In genomic region chr2:35373003-35373402, GRCm38 (mm10) we compare ENCODE assay signal across 8 mouse cellular contexts. TPM values are rescaled to one million over a fixed set of nuclear protein-coding genes. Genes with fewer than 3 reads are reported as not detected.
DNase-seq lines count a peak whose midpoint lies in the region; ATAC-seq and TF ChIP-seq lines count a peak whose summit lies in the region.
"Had no signal": no experiment of that assay in that cellular context is flagged by ENCODE, and none has a peak within 500 bp of the region (broad histone marks: within the 10 kb centered on the region; RNA-seq: fewer than 3 reads in every experiment).

No protein-coding gene starts in this region.

- H3K4me1 ChIP-seq in kidney, postnatal 0 days (replicated peaks; ENCODE audit: insufficient read depth, low read length): no peaks in the 10 kb centered on the region
- no peaks in the 10 kb centered on the region for H3K4me1 ChIP-seq in kidney, embryonic 14.5 days (ENCODE audit: control insufficient read depth, insufficient read depth, low read length)

- WGBS in kidney, postnatal 0 days: 23% methylated on average over 3 of the region's 3 CpGs
- 16% methylated on average over 3 of the region's 3 CpGs for WGBS in kidney, embryonic 14.5 days

- ATAC-seq in kidney, postnatal 0 days (replicated peaks; ENCODE audit: low FRiP score, low read depth): no peak
- ATAC-seq in kidney, embryonic 14.5 days (ENCODE audit: low FRiP score, low TSS enrichment): no peak

- peak; percentile 49 for DNase-seq in kidney, postnatal 0 days (ENCODE audit: low spot score)
- DNase-seq in ES-CJ7 (ENCODE audit: low read depth, low spot score) (peak; percentile 22), ZHBTc4 (ENCODE audit: low read depth, low spot score) (peak; percentile 47)
- peak; percentile 61 for DNase-seq in kidney, postnatal 10 days
- peak; percentile 53 for DNase-seq in retina, postnatal 1 day
- DNase-seq in layer of hippocampus, adult 9-11 months: no peak

- H3K36me3 ChIP-seq in kidney, postnatal 0 days (ENCODE audit: insufficient read depth, low read length): no peaks in the 10 kb centered on the region
- H3K36me3 ChIP-seq in kidney, embryonic 14.5 days (ENCODE audit: control insufficient read depth, insufficient read depth, low read length): no peaks in the 10 kb centered on the region

- H3K27me3 ChIP-seq in kidney, postnatal 0 days (ENCODE audit: insufficient read depth, low read length): no peaks in the 10 kb centered on the region
- no peaks in the 10 kb centered on the region for H3K27me3 ChIP-seq in kidney, embryonic 14.5 days (ENCODE audit: control insufficient read depth, insufficient read depth, low read length)

- no peak overlapping the region for H3K27ac ChIP-seq in kidney, postnatal 0 days
- H3K27ac ChIP-seq in kidney, embryonic 14.5 days (ENCODE audit: low read depth, low read length): no peak overlapping the region

- no peak overlapping the region for H3K4me2 ChIP-seq in kidney, postnatal 0 days (ENCODE audit: low read length)
- no peak overlapping the region for H3K4me2 ChIP-seq in kidney, embryonic 14.5 days (replicated peaks; ENCODE audit: low read depth, low read length)

- TF ChIP-seq CTCF in kidney, postnatal 0 days (IDR thresholded peaks at IDR 0.05; ENCODE audit: low read depth): peak; percentile 81

- no peaks in the 10 kb centered on the region for H3K9me3 ChIP-seq in kidney, postnatal 0 days (replicated peaks; ENCODE audit: low read length)
- H3K9me3 ChIP-seq in kidney, embryonic 14.5 days (ENCODE audit: control insufficient read depth, low read length): no peaks in the 10 kb centered on the region

- H3K9ac ChIP-seq in kidney, postnatal 0 days (ENCODE audit: low read depth, low read length): no peak overlapping the region
- H3K9ac ChIP-seq in kidney, embryonic 14.5 days (ENCODE audit: low read depth, low read length): no peak overlapping the region

- no peak overlapping the region for H3K4me3 ChIP-seq in kidney, postnatal 0 days (replicated peaks; ENCODE audit: low read depth, low read length)
- H3K4me3 ChIP-seq in kidney, embryonic 14.5 days (ENCODE audit: low read length): no peak overlapping the region

RNA-seq across cellular contexts. Expression of gene 4930568D16Rik, which starts 5.5 kb away (rescaled TPM):
- not detected in 2 replicates for polyA plus RNA-seq in kidney, postnatal 0 days (2015; fragmentation: Nextera tagmentation; extraction: Ambion mirVana)
- not detected in 2 replicates for polyA plus RNA-seq in kidney, embryonic 14.5 days (2014; fragmentation: Nextera tagmentation; extraction: Ambion mirVana)
- polyA plus RNA-seq: frontal cortex, adult 2 months had no signal

RNA-seq across cellular contexts. Expression of gene 4930402F06Rik, which starts 24.0 kb away (rescaled TPM):
- not detected in 2 replicates for polyA plus RNA-seq in kidney, postnatal 0 days (2015; fragmentation: Nextera tagmentation; extraction: Ambion mirVana)
- not detected in 2 replicates for polyA plus RNA-seq in kidney, embryonic 14.5 days (2014; fragmentation: Nextera tagmentation; extraction: Ambion mirVana)
- polyA plus RNA-seq: frontal cortex, adult 2 months had no signal

RNA-seq across cellular contexts. Expression of gene Stom, which starts 36.2 kb away (rescaled TPM):
- polyA plus RNA-seq in kidney, postnatal 0 days (2015; fragmentation: Nextera tagmentation; extraction: Ambion mirVana): 29.7 and 31.4 TPM in 2 replicates
- 10.8 and 18.8 TPM in 2 replicates for polyA plus RNA-seq in kidney, embryonic 14.5 days (2014; fragmentation: Nextera tagmentation; extraction: Ambion mirVana)
